Mouse (Mus musculus) heart, postnatal 0 days (tissue): ENCODE measurements around the gene Gabrd. TPM values are rescaled to one million over a fixed set of nuclear protein-coding genes. Genes with fewer than 3 reads are reported as not detected.

ENCODE experiments used
- ATAC-seq: fragments of 200-750 bp; cut with Nextera tagmentation; 2 replicates; pipeline ENCODE4 v1.8.0; 2017; ENCODE audit warnings: low read depth, moderate number of reproducible peaks, moderate library complexity; ENCODE audit not compliant: insufficient read depth
- DNase-seq: peaks from one replicate; pipeline ENCODE4 v3.0.0-alpha.2; 2016; ENCODE audit warnings: low spot score
- H3K27ac ChIP-seq: fragments of 300-500 bp; sonication (generic); 2 replicates; pipeline ENCODE4 v1.5.1; 2014; ENCODE audit warnings: low read depth, mild to moderate bottlenecking
- H3K27me3 ChIP-seq: fragments of 300-500 bp; sonication (generic); 2 replicates; pipeline ENCODE4 v1.6.1; 2014; ENCODE audit warnings: low read length, mixed read lengths; ENCODE audit not compliant: control insufficient read depth, insufficient read depth
- H3K36me3 ChIP-seq: fragments of 300-500 bp; sonication (generic); replicated peaks from 2 replicates; pipeline ENCODE4 v1.6.1; 2014; ENCODE audit warnings: low read length, mixed read lengths; ENCODE audit not compliant: control insufficient read depth, insufficient read depth
- H3K4me1 ChIP-seq: fragments of 300-500 bp; sonication (generic); 2 replicates; pipeline ENCODE4 v1.6.1; 2014; ENCODE audit warnings: antibody characterized with exemption; ENCODE audit not compliant: control insufficient read depth, insufficient read depth
- H3K4me2 ChIP-seq: fragments of 300-500 bp; sonication (generic); 2 replicates; pipeline ENCODE4 v1.6.1; 2014; ENCODE audit warnings: low read depth, mild to moderate bottlenecking, low read length, moderate library complexity
- H3K4me3 ChIP-seq: fragments of 300-500 bp; sonication (generic); 2 replicates; pipeline ENCODE4 v1.5.1; 2014; ENCODE audit warnings: low read depth, low read length
- H3K9ac ChIP-seq: fragments of 300-500 bp; sonication (generic); replicated peaks from 2 replicates; pipeline ENCODE4 v1.6.1; 2014; ENCODE audit warnings: low read depth, low read length, mixed read lengths
- H3K9me3 ChIP-seq: fragments of 300-500 bp; sonication (generic); replicated peaks from 2 replicates; pipeline ENCODE4 v1.6.1; 2016; ENCODE audit warnings: low read length; ENCODE audit not compliant: control insufficient read depth
- CTCF ChIP-seq: IDR thresholded peaks from 2 replicates; pipeline ENCODE4 v1.5.1; 2016; ENCODE audit warnings: antibody characterized with exemption, control low read depth, low read depth
- EP300 ChIP-seq: IDR thresholded peaks from 2 replicates; pipeline ENCODE4 v1.6.1; 2016; ENCODE audit warnings: antibody characterized with exemption, low read depth
- WGBS: fragments of 180-500 bp; shearing (Covaris S2); extraction: QIAGEN DNeasy Blood & Tissue Kit; methylation state at CpG from one replicate; pipeline ENCODE4 v1.1.7; 2014; 5-methylcytosine and 5-hydroxymethylcytosine counted together
- polyA plus RNA-seq: library from polyadenylated mRNA; unstranded; fragments of >200 nt; fragmentation: Nextera tagmentation; extraction: Ambion mirVana; gene quantifications from 2 replicates; pipeline ENCODE4 v1.2.1, GENCODE M21; 2015
- total RNA-seq: library from RNA; depleted of rRNA; stranded (reverse); fragments of >200 nt; gene quantifications from 2 replicates; pipeline ENCODE4 v1.2.3, GENCODE M21; 2014; ENCODE audit warnings: low replicate concordance

The Gabrd gene
- total and polyA plus RNA-seq, 2 experiments from 2014 or later = 0.15 TPM; not detected in 1

- Histone ChIP-seq H3K9ac (no peak overlapping the region), H3K27ac (no peak overlapping the region), H3K4me3 (no peak overlapping the region), H3K4me2 (no peak overlapping the region), H3K36me3 (no peaks in the 10 kb centered on the region), H3K27me3 (peaks cover 66% of the 10 kb centered on the region), H3K4me1 (no peaks in the 10 kb centered on the region), H3K9me3 (no peaks in the 10 kb centered on the region)
- no peak for TF ChIP-seq EP300
- TF ChIP-seq CTCF = no peak
- WGBS = 38% methylated on average over 12 of the region's 12 CpGs
- DNase-seq = no peak
- ATAC-seq = no peak
Measured at GRCm38 (mm10) chr4:155359560-155360464, 38.1 kb downstream of the Gabrd start.

- no peaks in the 10 kb centered on the region for H3K9me3 ChIP-seq
- H3K4me1 ChIP-seq = no peaks in the 10 kb centered on the region
- no peak for ATAC-seq
- TF ChIP-seq EP300 (no peak), CTCF (no peak)
- H3K4me3 ChIP-seq = no peak overlapping the region
- H3K9ac ChIP-seq = no peak overlapping the region
- peaks cover 52% of the 10 kb centered on the region for H3K27me3 ChIP-seq
- 51% methylated on average over 2 of the region's 2 CpGs for WGBS
- no peak overlapping the region for H3K4me2 ChIP-seq
- no peaks in the 10 kb centered on the region for H3K36me3 ChIP-seq
- DNase-seq = no peak
- H3K27ac ChIP-seq = no peak overlapping the region
Measured at GRCm38 (mm10) chr4:155357601-155358000, 40.3 kb downstream of the Gabrd start.

DNA sequence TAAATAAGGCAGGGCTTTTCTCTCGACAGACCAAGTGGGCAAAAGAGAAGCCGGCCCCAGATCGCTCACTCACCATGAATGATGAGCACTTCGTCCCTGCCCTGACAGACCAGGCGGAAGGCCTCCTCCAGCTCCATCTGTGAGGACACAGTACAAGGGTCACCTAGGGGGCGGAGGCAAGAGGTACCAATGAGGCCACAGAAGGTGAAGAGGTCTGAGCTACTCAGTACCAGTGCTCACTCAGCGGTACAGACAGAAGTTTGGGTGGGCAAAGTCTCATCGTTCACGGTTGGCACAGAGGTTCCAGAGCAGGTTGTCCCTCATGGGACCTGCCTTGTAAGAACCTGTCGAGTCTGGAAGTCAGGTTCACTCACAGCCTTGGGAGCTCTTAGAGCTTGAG lies 41.6 kb downstream of the Gabrd start:
- 84% methylated on average over 10 of the region's 10 CpGs for WGBS
- Histone ChIP-seq H3K27ac (no peak overlapping the region), H3K9me3 (no peaks in the 10 kb centered on the region), H3K9ac (no peak overlapping the region), H3K36me3 (no peaks in the 10 kb centered on the region), H3K27me3 (peaks cover 39% of the 10 kb centered on the region), H3K4me2 (no peak overlapping the region), H3K4me1 (no peaks in the 10 kb centered on the region), H3K4me3 (no peak overlapping the region)
- TF ChIP-seq EP300 = no peak
- TF ChIP-seq CTCF = no peak
- no peak for ATAC-seq
- DNase-seq = no peak

DNA sequence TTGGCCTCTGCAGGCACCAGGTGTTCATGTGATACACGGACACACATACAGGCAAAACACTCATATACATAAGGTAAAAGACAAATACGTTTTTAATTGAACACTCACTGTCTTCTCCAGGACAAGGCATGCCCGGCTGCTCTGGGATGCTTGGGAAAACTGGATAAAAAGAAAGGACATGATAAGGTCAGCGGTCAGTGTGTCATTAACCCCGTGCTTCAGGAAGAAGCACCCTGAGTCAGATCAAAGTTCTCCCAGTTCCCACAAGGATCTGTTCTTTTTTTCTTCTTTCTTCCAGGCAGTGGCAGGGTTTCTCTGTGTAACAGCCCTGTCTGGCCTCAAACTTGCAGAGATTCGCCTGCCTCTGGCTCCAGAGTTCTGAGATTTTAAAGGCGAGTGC lies 43.4 kb downstream of the Gabrd start:
- WGBS = 67% methylated on average over 7 of the region's 7 CpGs
- no peaks in the 10 kb centered on the region for H3K9me3 ChIP-seq
- ATAC-seq = no peak
- H3K9ac ChIP-seq = no peak overlapping the region
- no peak for DNase-seq
- H3K27me3 ChIP-seq = peaks cover 21% of the 10 kb centered on the region
- H3K36me3 ChIP-seq = no peaks in the 10 kb centered on the region
- H3K27ac ChIP-seq = no peak overlapping the region
- H3K4me1 ChIP-seq = no peaks in the 10 kb centered on the region
- no peak for TF ChIP-seq CTCF
- TF ChIP-seq EP300 = no peak
- no peak overlapping the region for H3K4me3 ChIP-seq
- H3K4me2 ChIP-seq = no peak overlapping the region

- Histone ChIP-seq H3K9ac (no peak overlapping the region), H3K27ac (no peak overlapping the region), H3K9me3 (no peaks in the 10 kb centered on the region), H3K4me3 (no peak overlapping the region), H3K4me2 (no peak overlapping the region), H3K27me3 (peaks cover 16% of the 10 kb centered on the region), H3K36me3 (no peaks in the 10 kb centered on the region), H3K4me1 (no peaks in the 10 kb centered on the region)
- TF ChIP-seq EP300 = no peak
- TF ChIP-seq CTCF = no peak
- 86% methylated on average over 6 of the region's 6 CpGs for WGBS
- ATAC-seq = no peak
- no peak for DNase-seq
Measured at GRCm38 (mm10) chr4:155354035-155354434, 43.9 kb downstream of the Gabrd start.

DNA sequence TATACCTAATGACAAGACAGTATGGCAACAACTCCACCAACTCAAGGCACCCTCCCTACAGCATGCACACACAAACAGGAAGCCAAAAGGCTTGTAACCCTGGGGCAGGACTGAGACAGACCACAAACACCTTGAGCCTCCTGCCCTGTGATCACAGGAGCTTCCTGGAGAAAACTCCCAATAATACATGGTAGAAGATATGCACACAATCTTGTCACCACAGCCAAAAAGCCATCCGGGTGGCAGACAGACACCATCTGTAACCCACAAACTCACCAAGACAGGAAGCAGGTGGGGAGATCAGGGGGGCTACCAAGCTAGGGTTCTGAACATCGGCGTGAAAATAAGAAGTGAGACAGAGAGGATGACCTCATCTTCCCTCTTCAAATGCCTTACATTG lies 45.3 kb downstream of the Gabrd start:
- no peaks in the 10 kb centered on the region for H3K9me3 ChIP-seq
- no peak for TF ChIP-seq EP300
- no peak for TF ChIP-seq CTCF
- no peaks in the 10 kb centered on the region for H3K4me1 ChIP-seq
- H3K36me3 ChIP-seq = no peaks in the 10 kb centered on the region
- no peak overlapping the region for H3K9ac ChIP-seq
- 74% methylated on average over 3 of the region's 3 CpGs for WGBS
- H3K4me3 ChIP-seq = no peak overlapping the region
- ATAC-seq (no peak), DNase-seq (no peak)
- H3K27me3 ChIP-seq = peaks cover 4% of the 10 kb centered on the region; the same call in 1 of the 2 replicates
- H3K27ac ChIP-seq = no peak overlapping the region
- H3K4me2 ChIP-seq = no peak overlapping the region
